Mouse (Mus musculus): Measurements from ENCODE around the gene Adamtsl5.

GRCm38 (mm10) chr10:80302471-80302881 is 45.7 kb downstream of the Adamtsl5 start:
- TF ChIP-seq CTCF (IDR thresholded peaks at IDR 0.05; ENCODE audit: low read depth) (no peak), EP300 (optimal IDR thresholded peaks at IDR 0.05) (no peak)
